In the genomic region with DNA sequence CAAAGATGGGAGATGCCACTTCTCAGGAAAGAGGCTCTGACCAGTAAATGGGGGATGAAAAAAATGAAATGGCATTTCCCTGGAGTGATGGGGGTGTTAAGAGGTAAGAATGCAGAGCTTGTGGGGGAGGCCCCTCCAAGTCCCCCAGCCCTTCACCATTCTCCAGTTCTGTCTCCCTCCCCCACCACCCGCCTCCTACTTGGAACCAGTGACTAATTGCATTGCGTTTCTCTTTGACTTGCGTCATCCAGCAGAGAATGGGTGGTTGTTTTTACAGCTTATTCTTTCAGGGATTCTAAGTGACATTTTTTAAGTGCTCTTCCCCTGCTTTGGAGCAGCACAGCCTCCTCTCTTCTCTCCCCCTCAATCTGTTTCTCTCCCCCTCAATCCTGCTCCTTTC, we compare ENCODE assay signal across 13 mouse cellular contexts. TPM values are rescaled to one million over a fixed set of nuclear protein-coding genes. Genes with fewer than 3 reads are reported as not detected.
DNase-seq lines count a peak whose midpoint lies in the region; ATAC-seq and TF ChIP-seq lines count a peak whose summit lies in the region.
"Had no signal": no experiment of that assay in that cellular context is flagged by ENCODE, and none has a peak within 500 bp of the region (broad histone marks: within the 10 kb centered on the region; RNA-seq: fewer than 3 reads in every experiment).

No protein-coding gene starts in this region.

- peak; percentile 17 for DNase-seq in layer of hippocampus, adult 11-12 months (ENCODE audit: low spot score)
- no peak for DNase-seq in layer of hippocampus, postnatal 25 days (ENCODE audit: extremely low spot score in 1 of 2, low spot score in 1 of 2)
- peak; percentile 6 for DNase-seq in CD4-positive helper T cell, adult 2 months (ENCODE audit: low read depth, low spot score)
- peak; percentile 6 for DNase-seq in brain, embryonic 14.5 days (ENCODE audit: low read depth)
- peak; percentile 50 for DNase-seq in left cerebral cortex, postnatal 36 days (ENCODE audit: low spot score in 2 of 2)
- DNase-seq in cerebellum, postnatal 10 days: no peak
- no peak for DNase-seq in yolk sac, embryonic 10.5 days (ENCODE audit: low spot score)
- DNase-seq: cerebellum, adult 18-20 months; kidney, postnatal 14 days; liver had no signal

- no peak for TF ChIP-seq POLR2A in brain, embryonic 14.5 days (IDR thresholded peaks at IDR 0.05; ENCODE audit: borderline replicate concordance, extremely low read depth, insufficient read depth, insufficient read length, poor library complexity, severe bottlenecking)

- intact Hi-C loops in left cerebral cortex, postnatal 36 days (cut with DNase I): loop anchor here (1.0 to 2.0 kb wide), 3 partner anchors 22 to 94 kb away; no protein-coding TSS in a partner anchor

- TF ChIP-seq CTCF in brain, embryonic 14.5 days (IDR thresholded peaks at IDR 0.05; ENCODE audit: borderline replicate concordance, extremely low read depth, insufficient read depth, insufficient read length): no peak

- no peak for ATAC-seq in granulocyte monocyte progenitor cell, adult 5-6 weeks (replicated peaks; ENCODE audit: poor library complexity, severe bottlenecking)
- ATAC-seq: forebrain, embryonic 13.5 days; hindbrain, postnatal 0 days had no signal

RNA-seq across cellular contexts. Expression of gene Ntrk3, which starts 46.9 kb away (rescaled TPM):
- total RNA-seq in layer of hippocampus, postnatal 25 days (2021): 100 to 1,000 TPM; 171 to 232 TPM
- 49.7 and 56.0 TPM in 2 replicates for polyA plus RNA-seq in brain, embryonic 14.5 days (2012; rRNA removed)
- total RNA-seq in left cerebral cortex, postnatal 36 days (2021): 100 to 1,000 TPM; 138 to 174 TPM
- total RNA-seq in granulocyte monocyte progenitor cell, adult 5-6 weeks (2014; fragmentation: Nextera tagmentation): not detected in 2 replicates
- total RNA-seq in granulocyte monocyte progenitor cell, adult 5-6 weeks (2017): not detected in 2 replicates

Comparison
In these comparisons a context has a peak if more than half of its experiments do, and no peak if none do; other contexts are left out.
1. DNase-seq: peak in layer of hippocampus, adult 11-12 months (single experiment), CD4-positive helper T cell, adult 2 months (single experiment), brain, embryonic 14.5 days (single experiment) and left cerebral cortex, postnatal 36 days (2 of 2); none in layer of hippocampus, postnatal 25 days (0 of 2), cerebellum, postnatal 10 days (0 of 2) and yolk sac, embryonic 10.5 days (single experiment).
2. RNA of gene Ntrk3, which starts 46.9 kb away (total RNA-seq): 171 to 232 TPM in layer of hippocampus, postnatal 25 days and 138 to 174 TPM in left cerebral cortex, postnatal 36 days; not detected in granulocyte monocyte progenitor cell, adult 5-6 weeks; every median in the first group is over 100 times any median in the second.